Mouse (Mus musculus) cortical plate, adult 2 months (tissue): ENCODE data around the gene Frmd4a. TPM values are rescaled to one million over a fixed set of nuclear protein-coding genes. Genes with fewer than 3 reads are reported as not detected.

ENCODE experiments used
- H3K27ac ChIP-seq: fragments of 200-500 bp; 2 replicates; pipeline ENCODE4 v1.5.1; 2012; ENCODE audit warnings: low read length, control low read depth, inconsistent platforms; ENCODE audit not compliant: insufficient read depth
- H3K4me1 ChIP-seq: fragments of 200-500 bp; 2 replicates; pipeline ENCODE4 v1.6.1; 2011; ENCODE audit warnings: low read length; ENCODE audit not compliant: control insufficient read depth, insufficient read depth
- H3K4me3 ChIP-seq: fragments of 200-500 bp; 2 replicates; pipeline ENCODE4 v1.5.1; 2011; ENCODE audit warnings: mild to moderate bottlenecking, low read length, control low read depth; ENCODE audit not compliant: insufficient read depth
- CTCF ChIP-seq: fragments of 200-500 bp; IDR thresholded peaks from 2 replicates; pipeline ENCODE4 v1.5.1; 2011; ENCODE audit warnings: mild to moderate bottlenecking, control low read depth, low read length; ENCODE audit not compliant: insufficient read depth; ENCODE audit errors: extremely low read depth
- POLR2A ChIP-seq: fragments of 200-500 bp; IDR thresholded peaks from 2 replicates; pipeline ENCODE4 v1.6.1; 2011; ENCODE audit warnings: mild to moderate bottlenecking, low read length, control low read depth; ENCODE audit not compliant: insufficient read depth; ENCODE audit errors: extremely low read depth
- polyA plus RNA-seq: library from polyadenylated mRNA; depleted of rRNA; stranded (reverse); fragments of >200 nt; gene quantifications from 2 replicates; pipeline ENCODE4 v1.2.3, GENCODE M21; 2012

Gene Frmd4a
- polyA plus RNA-seq, 1 experiment = 33.9 TPM

DNA sequence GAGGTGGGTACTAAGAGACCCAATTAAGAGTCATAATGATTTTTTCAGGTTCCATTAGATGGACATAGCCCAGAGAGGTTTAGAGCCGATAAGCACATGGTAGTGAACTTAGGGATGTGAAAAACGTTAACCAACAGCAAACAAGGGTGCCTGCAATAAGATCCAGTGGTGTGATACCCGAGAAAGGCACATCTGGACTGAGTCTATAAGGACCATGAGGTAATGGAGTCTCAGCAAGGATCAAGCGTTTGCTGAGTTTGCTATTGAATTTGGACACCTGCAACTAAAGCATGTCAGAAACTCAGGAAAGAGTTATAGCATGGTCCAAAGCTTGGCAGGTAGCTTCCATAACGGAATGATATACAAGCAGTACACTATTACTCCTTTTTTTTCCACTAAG, 566.7 kb downstream of the Frmd4a start:
- peaks cover 1% of the 10 kb centered on the region; the same call in 1 of the 2 replicates for H3K4me1 ChIP-seq
- TF ChIP-seq POLR2A = no peak
- no peak for TF ChIP-seq CTCF
- H3K27ac ChIP-seq = no peak overlapping the region
- H3K4me3 ChIP-seq = no peak overlapping the region

DNA sequence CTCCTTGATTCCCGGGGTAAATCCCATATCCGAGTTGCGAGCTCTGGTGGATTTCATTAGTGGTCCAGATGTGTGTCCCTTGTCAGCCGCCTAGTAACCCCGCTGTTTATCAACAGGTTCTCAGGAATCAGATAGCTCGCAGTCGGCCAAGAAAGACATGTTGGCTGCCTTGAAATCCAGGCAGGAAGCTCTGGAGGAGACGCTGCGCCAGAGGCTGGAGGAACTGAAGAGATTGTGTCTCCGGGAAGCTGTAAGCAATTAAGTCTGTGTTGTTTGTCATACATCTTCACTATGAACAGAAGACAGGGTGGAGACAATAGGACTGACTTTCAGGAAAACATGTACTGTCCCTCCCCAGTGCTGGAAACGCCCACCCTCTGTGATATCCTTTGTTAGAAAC, 568.7 kb downstream of the Frmd4a start:
- H3K4me3 ChIP-seq = no peak overlapping the region
- TF ChIP-seq POLR2A (no peak), CTCF (no peak)
- H3K4me1 ChIP-seq = no peaks in the 10 kb centered on the region
- no peak overlapping the region for H3K27ac ChIP-seq

DNA sequence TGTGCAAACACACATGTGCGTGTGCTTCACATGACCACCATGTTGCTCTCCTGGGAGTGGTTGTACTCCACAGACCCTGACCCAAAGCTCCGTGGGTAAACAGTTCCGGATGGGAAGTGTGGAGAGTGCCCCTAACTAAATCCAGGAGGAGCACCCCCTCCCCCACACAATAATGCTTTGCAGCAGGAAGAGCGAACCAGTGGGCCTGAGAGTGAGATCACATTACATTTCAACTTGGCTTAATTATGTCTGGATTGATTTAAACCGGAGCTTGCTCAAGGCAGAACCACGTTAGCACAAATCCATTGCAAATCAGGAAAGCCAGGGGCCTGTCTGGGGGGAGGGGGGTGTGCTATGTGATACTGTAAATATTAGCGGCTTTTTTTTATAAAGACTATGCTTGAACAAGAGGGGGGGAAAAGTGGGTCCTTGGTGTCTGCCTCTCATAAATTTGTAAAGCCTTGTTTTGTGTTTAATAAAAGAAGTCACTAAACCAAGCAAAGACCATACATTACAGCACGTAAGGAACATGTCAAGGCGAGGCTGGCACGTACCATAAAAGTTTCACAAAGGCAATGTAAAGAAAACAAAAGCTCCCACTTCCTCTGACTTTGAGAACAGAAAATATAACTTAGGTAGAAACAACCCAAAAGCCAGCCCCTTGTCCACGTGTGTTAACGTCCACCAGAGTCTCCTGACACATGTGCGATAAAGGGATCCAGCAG, 570.3 kb downstream of the Frmd4a start:
- no peak for TF ChIP-seq POLR2A
- no peak for TF ChIP-seq CTCF
- H3K4me1 ChIP-seq = no peaks in the 10 kb centered on the region; the same call in 1 of the 2 replicates
- no peak overlapping the region for H3K4me3 ChIP-seq
- no peak overlapping the region for H3K27ac ChIP-seq

DNA sequence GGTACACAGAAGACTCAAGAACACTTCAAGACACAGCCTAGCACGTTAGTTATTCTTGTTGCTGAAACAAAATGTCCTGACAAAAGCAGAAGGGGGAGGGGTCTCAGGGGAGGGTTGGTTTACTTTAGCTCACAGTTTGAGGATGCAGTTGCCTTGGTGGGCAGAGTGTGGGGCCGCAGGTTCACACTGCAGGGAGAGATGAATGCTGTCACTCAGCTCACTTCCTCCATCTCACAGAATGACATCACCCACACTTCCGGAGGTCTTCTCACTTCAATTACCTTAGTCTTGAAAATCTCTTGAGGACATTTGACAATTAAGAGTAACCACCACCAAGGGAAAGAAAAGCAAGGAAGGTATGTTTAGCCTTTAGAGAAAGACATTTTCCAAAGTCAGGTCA, 574.1 kb downstream of the Frmd4a start:
- H3K27ac ChIP-seq = no peak overlapping the region
- no peaks in the 10 kb centered on the region; the same call in 1 of the 2 replicates for H3K4me1 ChIP-seq
- TF ChIP-seq CTCF = no peak
- no peak for TF ChIP-seq POLR2A
- no peak overlapping the region for H3K4me3 ChIP-seq

DNA sequence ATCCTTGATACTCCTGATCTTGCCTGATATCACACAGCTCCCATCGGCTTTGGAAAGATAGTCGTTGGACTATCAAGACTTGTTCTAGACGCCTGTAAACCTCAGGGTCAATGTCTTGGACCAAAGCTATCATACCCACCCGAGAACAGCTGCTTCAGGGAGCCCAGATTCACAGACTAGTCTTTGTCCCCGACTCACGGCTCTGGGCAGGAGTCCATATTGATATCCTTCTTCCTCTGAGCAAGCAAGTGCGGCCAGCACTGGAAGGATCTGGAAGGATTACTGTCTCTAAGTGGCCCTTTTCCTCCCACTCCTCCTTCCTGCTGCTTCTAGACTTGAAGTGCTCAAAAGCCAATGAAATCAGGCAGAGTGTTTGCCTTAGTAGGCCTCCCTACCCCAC, 575.1 kb downstream of the Frmd4a start:
- H3K4me1 ChIP-seq = no peaks in the 10 kb centered on the region; the same call in 1 of the 2 replicates
- no peak overlapping the region for H3K4me3 ChIP-seq
- no peak for TF ChIP-seq CTCF
- TF ChIP-seq POLR2A = no peak
- H3K27ac ChIP-seq = no peak overlapping the region

DNA sequence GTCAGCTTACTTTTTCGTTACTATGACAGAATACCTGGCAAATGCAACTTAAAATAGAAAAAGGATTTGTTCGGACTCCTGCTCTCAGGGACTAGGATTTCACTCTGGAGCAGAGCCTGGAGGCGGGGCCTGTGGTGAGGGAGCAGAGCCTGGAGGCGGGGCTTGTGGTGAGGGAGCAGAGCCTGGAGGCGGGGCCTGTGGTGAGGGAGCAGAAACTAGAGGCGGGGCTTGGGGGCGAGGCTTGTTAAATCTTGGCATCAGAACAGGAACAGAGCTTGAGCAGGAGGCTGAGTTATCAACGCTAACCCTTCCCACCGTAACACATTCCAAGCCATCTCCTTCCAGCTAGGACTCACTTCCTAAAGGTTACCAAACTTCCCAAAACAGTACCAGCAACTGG, 575.9 kb downstream of the Frmd4a start:
- TF ChIP-seq CTCF = no peak
- TF ChIP-seq POLR2A = no peak
- Histone ChIP-seq H3K4me3 (no peak overlapping the region), H3K4me1 (no peaks in the 10 kb centered on the region; the same call in 1 of the 2 replicates), H3K27ac (no peak overlapping the region)

DNA sequence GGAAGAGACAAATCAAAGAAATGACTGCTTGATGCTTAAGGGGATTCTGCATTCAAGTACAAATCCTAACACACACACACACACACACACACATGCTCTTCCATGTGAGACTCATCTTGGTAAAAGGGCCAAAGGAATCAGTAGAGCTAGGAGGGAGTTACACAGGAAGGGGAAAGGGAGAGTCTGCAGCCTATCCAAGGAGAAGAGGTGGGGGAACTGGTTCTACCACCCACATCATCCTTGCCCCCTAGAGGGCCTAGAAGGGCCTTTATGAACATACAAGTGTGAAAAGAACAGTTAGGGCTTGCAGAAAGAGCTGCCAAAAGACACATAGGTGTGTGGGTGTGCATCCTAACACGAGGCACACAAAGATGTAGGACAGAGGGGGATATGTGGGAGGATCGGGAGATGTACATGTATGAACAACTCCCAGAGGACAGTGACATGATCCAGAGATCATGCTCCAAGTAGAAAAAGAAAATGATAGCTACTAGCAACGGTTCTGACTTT, 576.4 kb downstream of the Frmd4a start:
- Histone ChIP-seq H3K4me1 (no peaks in the 10 kb centered on the region; the same call in 1 of the 2 replicates), H3K27ac (no peak overlapping the region), H3K4me3 (no peak overlapping the region)
- TF ChIP-seq POLR2A (no peak), CTCF (no peak)

DNA sequence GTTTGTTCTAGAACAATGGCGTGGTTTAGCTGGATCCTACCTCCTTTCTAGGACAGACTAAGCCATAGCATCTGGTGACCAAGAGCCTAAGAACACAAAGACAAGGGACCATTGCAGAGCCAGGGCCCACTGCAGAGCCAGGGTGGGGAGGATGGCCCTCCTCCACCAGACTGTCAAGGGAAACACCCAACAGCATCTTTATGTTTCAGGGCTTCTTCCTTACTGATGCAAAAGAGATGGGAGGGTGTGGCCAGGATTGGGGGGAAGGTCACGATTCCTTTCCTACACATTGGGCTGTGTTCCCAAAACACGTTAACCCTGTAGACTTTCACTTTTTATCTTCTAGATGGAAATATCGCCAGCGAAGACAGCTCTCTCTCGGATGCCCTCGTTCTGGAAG, 579.5 kb downstream of the Frmd4a start:
- H3K27ac ChIP-seq = no peak overlapping the region
- no peaks in the 10 kb centered on the region; the same call in 1 of the 2 replicates for H3K4me1 ChIP-seq
- H3K4me3 ChIP-seq = no peak overlapping the region
- TF ChIP-seq POLR2A (no peak), CTCF (no peak)

DNA sequence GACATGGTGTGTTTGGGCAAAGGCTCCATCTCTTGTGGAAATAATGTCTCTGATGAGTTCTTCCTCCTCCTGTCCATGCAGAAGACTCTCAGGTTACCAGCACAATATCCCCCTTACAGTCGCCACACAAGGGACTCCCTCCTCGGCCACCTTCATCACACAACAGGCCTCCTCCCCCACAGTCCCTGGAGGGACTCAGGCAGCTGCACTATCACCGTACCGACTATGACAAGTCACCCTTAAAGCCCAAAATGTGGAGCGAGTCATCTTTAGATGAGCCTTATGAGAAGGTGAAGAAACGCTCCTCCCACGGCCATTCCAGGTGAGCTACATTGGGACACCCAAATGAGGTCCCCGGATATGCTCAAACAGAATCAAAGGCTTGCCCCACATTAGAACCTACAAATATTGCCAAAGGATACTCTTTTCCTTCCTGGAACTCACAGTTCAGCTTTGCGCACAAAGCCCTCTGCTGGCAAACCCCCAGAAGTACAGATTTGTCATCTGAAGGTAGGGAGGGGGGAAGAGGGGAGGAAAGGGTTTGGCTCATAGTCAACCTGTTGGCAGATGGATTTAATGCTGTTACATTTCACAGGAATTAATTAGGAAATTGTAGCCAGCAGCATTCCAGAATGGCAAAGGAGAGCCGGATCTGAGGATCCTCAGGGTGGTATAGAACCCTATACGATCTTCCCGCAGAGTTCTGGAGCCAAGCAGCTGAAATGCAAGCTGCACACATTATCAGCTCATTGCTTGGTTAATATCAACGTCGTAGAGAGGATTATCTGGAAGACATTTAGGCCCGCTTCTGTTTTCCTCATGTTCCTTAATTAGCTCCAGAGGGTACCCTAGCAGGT, 583.7 kb downstream of the Frmd4a start:
- no peak overlapping the region for H3K27ac ChIP-seq
- H3K4me3 ChIP-seq = no peak overlapping the region
- H3K4me1 ChIP-seq = no peaks in the 10 kb centered on the region
- TF ChIP-seq POLR2A (no peak), CTCF (peak; percentile 56)
